18 mouse cellular contexts compared by ENCODE assay signal in the genomic region with DNA sequence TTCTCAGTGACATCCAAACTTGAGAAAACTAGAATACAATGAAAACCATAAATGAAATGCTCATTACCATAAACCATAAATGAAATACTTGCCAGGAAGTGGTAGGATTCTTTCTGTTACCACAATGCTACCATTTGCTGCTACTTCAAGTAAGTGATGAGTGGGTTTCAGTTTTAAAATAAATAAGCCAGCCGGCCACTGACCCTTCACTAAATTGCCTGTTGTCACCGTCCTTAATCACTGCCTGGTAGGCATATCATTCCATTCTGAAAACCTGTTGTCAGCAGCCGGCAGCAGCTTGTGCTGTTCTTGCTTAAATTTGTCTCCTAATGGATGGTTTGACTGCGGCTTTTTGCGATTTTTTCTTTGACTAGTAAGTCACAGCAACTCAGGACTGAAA.
"Had no signal": no experiment of that assay in that cellular context is flagged by ENCODE, and none has a peak within 500 bp of the region (broad histone marks: within the 10 kb centered on the region; RNA-seq: fewer than 3 reads in every experiment).

No protein-coding gene starts in this region.

- H3K4me3 ChIP-seq: limb, embryonic 15.5 days; liver, embryonic 13.5 days; lung, embryonic 15.5 days; midbrain, embryonic 12.5 days; neural tube, embryonic 15.5 days; stomach, embryonic 15.5 days had no signal

- ATAC-seq: liver, postnatal 0 days; midbrain, embryonic 16.5 days had no signal

- H3K4me2 ChIP-seq: limb, embryonic 15.5 days; liver, embryonic 13.5 days; lung, embryonic 15.5 days; midbrain, embryonic 12.5 days; neural tube, embryonic 15.5 days; stomach, embryonic 15.5 days had no signal

- H3K27me3 ChIP-seq: limb, embryonic 15.5 days; liver, embryonic 13.5 days; lung, embryonic 15.5 days; neural tube, embryonic 15.5 days; stomach, embryonic 15.5 days had no signal

- H3K36me3 ChIP-seq: limb, embryonic 15.5 days; liver, embryonic 13.5 days; lung, embryonic 15.5 days; midbrain, embryonic 12.5 days; neural tube, embryonic 15.5 days; stomach, embryonic 15.5 days had no signal

- H3K9me3 ChIP-seq: limb, embryonic 15.5 days; liver, embryonic 13.5 days; lung, embryonic 15.5 days; midbrain, embryonic 12.5 days; neural tube, embryonic 15.5 days; stomach, embryonic 15.5 days had no signal

- DNase-seq: kidney, adult 8-10 months; kidney, postnatal 36 days; layer of hippocampus, adult 9-11 months; layer of hippocampus, postnatal 36 days; liver, embryonic 13.5 days; liver, postnatal 0 days; lung, postnatal 14 days; right cerebral cortex, adult 18-20 months; right cerebral cortex, postnatal 25 days; thymus, adult 2 months; thymus, postnatal 25 days had no signal

- H3K9ac ChIP-seq: limb, embryonic 15.5 days; liver, embryonic 13.5 days; liver, postnatal 0 days; lung, embryonic 15.5 days; midbrain, embryonic 12.5 days; neural tube, embryonic 15.5 days; stomach, embryonic 15.5 days had no signal

- H3K27ac ChIP-seq: kidney, postnatal 0 days; liver, embryonic 13.5 days; lung, embryonic 15.5 days; midbrain, embryonic 12.5 days; neural tube, embryonic 15.5 days had no signal
